Mouse (Mus musculus): ENCODE results near the gene Rsph6a.

GRCm38 (mm10) chr7:19048006-19048527, 6.4 kb upstream of the Rsph6a start:
- no peak for TF ChIP-seq CTCF (IDR thresholded peaks at IDR 0.05; ENCODE audit: low read depth)
- no peak for TF ChIP-seq EP300 (IDR thresholded peaks at IDR 0.05; ENCODE audit: low read depth)
